Mouse (Mus musculus): ENCODE data around the gene Ephx4.

Ephx4 gene

GRCm38 (mm10) chr5:107431249-107431648, 28.7 kb downstream of the Ephx4 start, which contains the start of gene Lpcat2b:
Gene Lpcat2b, plus strand, starts transcription at chr5:107431549.
- DNase-seq (ENCODE audit: low read depth, low spot score) = no peak

DNA sequence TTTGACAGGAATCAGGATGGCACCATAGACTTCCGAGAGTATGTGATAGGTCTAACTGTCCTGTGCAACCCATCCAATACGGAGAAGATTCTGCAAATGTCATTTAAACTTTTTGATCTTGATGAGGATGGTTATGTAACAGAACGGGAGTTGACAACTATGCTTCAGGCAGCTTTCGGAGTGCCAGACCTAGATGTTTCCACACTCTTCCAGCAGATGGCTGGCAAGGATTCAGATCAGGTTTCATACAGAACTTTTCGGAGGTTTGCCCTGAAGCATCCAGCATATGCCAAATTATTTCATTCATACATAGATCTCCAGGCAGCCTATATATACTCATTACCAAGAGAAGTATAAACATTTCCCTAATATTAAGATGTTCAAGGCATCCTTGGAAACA, 31.5 kb downstream of the Ephx4 start:
- DNase-seq (ENCODE audit: low read depth, low spot score) = no peak

DNA sequence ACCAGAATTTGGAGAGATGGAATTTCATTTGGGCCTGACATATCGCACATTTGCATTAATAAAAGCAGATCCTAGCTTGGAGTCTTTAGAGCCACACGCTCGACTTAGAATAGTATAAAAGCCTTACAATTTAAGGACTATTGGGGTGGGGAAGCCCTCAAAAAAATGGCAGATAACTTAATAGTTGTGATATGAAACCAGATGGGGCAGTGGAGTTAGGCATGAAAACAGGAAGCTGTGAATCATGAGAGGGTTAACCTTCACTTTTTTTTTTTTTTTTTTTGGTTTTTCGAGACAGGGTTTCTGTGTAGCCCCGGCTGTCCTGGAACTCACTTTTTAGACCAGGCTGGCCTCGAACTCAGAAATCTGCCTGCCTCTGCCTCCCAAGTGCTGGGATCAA, 33.6 kb downstream of the Ephx4 start:
- DNase-seq (ENCODE audit: low read depth, low spot score) = no peak

GRCm38 (mm10) chr5:107436587-107437209, 34.2 kb downstream of the Ephx4 start:
- peak; percentile 9 for DNase-seq (ENCODE audit: low read depth, low spot score)

DNA sequence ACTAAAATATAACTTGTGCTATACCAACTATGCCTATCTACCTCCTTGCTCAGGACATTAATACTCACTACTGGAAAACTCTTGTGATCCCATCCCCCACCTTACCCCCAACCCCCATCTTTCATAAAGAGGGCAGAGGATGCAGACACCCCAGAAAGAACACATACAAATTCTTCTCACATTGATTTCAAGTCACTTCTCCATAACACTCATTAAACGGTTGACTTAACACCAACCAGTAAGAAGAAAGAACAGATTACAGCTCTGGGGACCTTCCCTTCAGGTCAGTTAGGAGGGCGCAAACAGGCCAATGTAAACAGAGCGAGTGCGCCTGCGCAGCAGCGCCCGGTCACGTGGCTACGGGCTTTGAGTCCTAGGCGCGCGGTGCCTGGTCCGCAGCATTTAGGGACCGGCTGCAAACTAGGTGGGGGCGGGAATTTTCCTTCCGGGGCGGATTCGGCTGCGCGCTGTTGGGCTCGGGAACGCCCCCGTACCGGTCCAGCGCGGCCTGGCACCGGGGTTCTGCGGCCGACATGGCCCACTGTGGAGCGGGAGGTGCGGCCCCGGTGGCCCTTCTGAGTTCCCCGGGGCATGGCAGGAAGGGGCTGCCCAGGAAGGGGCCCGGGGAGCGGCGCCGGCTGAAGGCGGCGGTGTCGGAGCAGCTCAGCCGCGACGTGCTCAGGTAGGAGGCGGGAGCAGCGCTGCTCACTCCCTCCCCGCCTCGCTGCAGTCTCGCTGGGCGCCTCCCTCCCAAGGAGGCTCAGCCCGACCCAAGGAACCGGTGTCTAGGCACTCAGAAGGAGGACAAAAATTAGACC, 35.1 kb downstream of the Ephx4 start, which contains the start of gene Btbd8:
Gene Btbd8, plus strand, starts transcription at position 534 of the 818 bp plus-strand sequence.
- DNase-seq (ENCODE audit: low read depth, low spot score) = peak; percentile 97

DNA sequence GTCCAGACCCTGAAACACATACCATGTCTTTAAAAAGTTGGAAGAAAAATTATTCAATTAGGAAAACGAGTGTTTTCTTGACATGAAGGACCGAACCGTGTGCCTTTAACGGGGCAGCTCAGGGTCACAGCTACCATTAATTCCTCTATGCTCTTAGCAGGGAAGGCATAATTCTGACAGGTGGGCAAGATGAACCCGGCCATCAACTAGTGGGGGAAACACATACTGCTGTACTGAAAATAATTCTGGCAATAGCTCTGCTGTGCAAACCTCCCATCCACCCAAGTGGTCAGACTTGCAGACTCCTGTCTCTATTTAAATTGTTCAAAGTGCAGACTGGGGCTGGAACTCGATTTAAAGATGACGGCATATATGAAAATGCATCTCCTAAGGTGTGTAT, 35.8 kb downstream of the Ephx4 start:
- no peak for DNase-seq (ENCODE audit: low read depth, low spot score)

DNA sequence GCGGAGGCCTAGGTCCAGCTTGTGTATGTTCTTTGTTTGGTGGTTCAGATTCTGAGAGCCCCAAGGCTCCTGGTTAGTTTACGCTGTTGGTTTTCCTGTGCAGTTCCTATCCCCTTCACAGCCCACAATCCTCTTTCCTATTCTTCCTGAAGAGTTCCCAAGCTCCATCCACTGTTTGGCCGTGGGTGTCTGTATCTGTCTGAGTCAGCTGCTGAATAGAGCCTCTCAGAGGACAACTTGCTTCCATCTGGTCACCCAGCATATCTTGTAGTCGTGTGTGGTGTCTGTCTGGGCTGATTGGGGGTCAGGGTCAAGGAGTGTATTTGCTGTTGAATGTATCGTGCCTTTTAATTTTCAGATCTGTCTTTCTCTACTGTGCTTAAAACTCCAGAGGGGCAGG, 39.3 kb downstream of the Ephx4 start:
- DNase-seq (ENCODE audit: low read depth, low spot score) = no peak

GRCm38 (mm10) chr5:107444251-107444650, 41.7 kb downstream of the Ephx4 start:
- DNase-seq (ENCODE audit: low read depth, low spot score) = no peak

- no peak for DNase-seq (ENCODE audit: low read depth, low spot score)
Observed at GRCm38 (mm10) chr5:107447977-107448376, 45.4 kb downstream of the Ephx4 start.

DNA sequence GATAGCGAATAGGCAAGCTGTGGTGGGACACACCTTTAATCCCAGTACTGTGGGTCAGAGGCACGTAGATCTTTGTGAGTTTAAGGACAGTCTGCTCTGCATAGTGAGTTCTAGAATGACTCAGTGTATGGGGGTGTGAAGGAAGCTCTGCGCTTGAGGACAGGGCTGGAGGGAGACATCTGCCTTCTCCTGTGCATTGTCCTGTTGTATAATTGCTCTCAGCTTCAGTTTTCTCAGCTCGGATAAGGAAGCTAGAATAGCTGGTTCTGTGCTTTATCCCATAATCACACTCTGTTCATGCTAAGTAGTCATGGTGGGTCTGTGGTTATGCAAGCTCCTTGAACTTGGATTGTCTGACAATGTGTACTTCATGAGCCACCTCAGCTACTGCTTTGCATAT, 46.2 kb downstream of the Ephx4 start:
- no peak for DNase-seq (ENCODE audit: low read depth, low spot score)

DNA sequence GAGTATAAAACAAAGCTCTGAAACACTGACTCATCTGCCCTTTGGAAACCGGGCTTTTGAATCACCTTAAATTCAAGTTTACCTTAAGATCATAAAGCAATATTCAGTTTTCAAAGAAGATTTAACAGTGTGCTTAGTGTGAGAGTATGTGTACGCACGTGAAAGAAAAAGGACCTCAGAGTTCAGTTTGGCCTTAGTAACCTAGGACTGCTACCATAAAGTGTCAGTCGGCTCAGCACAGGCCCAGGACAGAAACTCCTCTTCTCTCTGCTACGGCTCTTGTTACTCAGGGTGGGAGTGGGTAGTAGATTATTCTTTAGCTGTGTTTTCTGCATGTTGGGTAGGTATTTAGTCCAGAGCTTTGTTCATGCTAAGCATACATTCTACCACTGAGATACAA, 47.1 kb downstream of the Ephx4 start:
- no peak for DNase-seq (ENCODE audit: low read depth, low spot score)

GRCm38 (mm10) chr5:107450299-107450698, 47.8 kb downstream of the Ephx4 start:
- no peak for DNase-seq (ENCODE audit: low read depth, low spot score)

- no peak for DNase-seq (ENCODE audit: low read depth, low spot score)
Observed at GRCm38 (mm10) chr5:107462147-107463076, 59.9 kb downstream of the Ephx4 start.

- DNase-seq (ENCODE audit: low read depth, low spot score) = no peak
Observed at GRCm38 (mm10) chr5:107466501-107466900, 64.0 kb downstream of the Ephx4 start.

DNA sequence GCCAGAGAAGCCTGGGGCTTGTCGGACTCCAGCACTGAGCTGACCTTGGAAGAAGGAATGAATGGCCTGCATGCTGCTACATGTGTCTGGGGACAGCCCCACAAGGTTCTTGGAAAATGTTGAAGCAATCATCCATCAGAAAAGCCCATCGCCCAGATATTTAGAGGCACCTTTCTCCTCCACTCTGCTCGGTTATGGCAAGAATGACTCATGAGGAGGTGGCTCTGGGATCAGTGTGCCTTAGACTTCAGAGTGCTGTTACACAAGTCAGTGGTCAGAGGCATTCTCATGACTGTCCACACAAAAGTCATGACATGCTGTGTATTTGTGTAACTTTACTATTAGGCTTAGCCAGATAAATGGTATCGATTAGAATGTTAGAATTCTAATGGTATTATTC, 64.6 kb downstream of the Ephx4 start:
- DNase-seq (ENCODE audit: low read depth, low spot score) = no peak

DNA sequence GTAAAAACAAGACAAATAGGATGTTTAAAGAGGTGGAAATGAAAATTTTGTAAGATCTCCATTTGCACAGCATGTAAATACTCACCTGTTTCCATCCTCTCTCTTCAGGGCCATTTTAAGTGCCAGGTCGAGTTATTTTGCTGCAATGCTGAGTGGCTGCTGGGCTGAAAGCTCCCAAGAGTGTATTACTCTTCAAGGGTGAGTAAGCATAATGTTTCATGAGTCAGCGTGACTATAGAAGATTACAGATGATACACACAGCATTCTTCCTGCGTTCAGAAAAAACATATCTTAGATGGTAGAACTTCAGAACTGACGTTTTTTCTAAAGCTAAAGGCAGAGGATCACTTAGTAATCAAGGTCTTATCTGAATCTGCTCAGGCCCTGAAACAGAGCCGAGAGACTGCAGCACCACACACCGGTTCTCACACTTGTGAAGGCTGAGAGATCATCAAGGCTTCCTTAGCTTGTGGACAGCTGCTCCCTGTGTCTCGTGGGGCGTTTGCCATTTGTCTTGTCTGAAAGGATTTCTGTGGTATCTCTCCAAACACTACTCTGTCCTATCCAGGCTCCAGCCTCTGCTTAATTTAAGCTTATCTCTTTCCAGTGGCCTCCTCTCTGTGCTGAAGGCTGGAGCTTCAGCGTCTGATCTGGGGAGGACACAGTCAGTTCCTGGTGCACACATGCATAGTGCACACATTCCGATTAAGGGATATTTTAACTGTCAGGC, 68.2 kb downstream of the Ephx4 start:
- DNase-seq (ENCODE audit: low read depth, low spot score) = no peak
